Mouse (Mus musculus) forebrain, embryonic 14.5 days (tissue): ENCODE data around the gene Fgfr2. TPM values are rescaled to one million over a fixed set of nuclear protein-coding genes. Genes with fewer than 3 reads are reported as not detected.
A peak's percentile ranks its signal among the peaks of the same experiment; 100 is the strongest.
"Not testable (repeated sequence)": the region's sequence is repeated elsewhere in the genome, so short reads cannot be mapped to it uniquely, and the experiment has no call there.

Experiments
- ATAC-seq: fragments of 200-750 bp; cut with Nextera tagmentation; 2 replicates; pipeline ENCODE4 v1.8.0; 2017; ENCODE audit warnings: mild to moderate bottlenecking, moderate library complexity
- DNase-seq: peaks from one replicate; pipeline ENCODE4 v3.0.0-alpha.2; 2015; ENCODE audit warnings: low spot score
- H3K27ac ChIP-seq: fragments of 300-500 bp; sonication (generic); 2 replicates; pipeline ENCODE4 v1.5.1; 2014; ENCODE audit warnings: low read depth, mild to moderate bottlenecking, control low read depth, low read length, moderate library complexity
- H3K27me3 ChIP-seq: fragments of 300-500 bp; sonication (generic); replicated peaks from 2 replicates; pipeline ENCODE4 v1.6.1; 2014; ENCODE audit warnings: low read length, control low read depth, mixed read lengths; ENCODE audit not compliant: control insufficient read depth, insufficient read depth
- H3K36me3 ChIP-seq: fragments of 300-500 bp; sonication (generic); 2 replicates; pipeline ENCODE4 v1.6.1; 2014; ENCODE audit warnings: low read length, control low read depth; ENCODE audit not compliant: control insufficient read depth, insufficient read depth
- H3K4me1 ChIP-seq: fragments of 300-500 bp; sonication (generic); 2 replicates; pipeline ENCODE4 v1.6.1; 2014; ENCODE audit warnings: antibody characterized with exemption, low read length, control low read depth; ENCODE audit not compliant: control insufficient read depth, insufficient read depth
- H3K4me2 ChIP-seq: fragments of 300-500 bp; sonication (generic); 2 replicates; pipeline ENCODE4 v1.6.1; 2014; ENCODE audit warnings: mild to moderate bottlenecking, control low read depth, low read length
- H3K4me3 ChIP-seq: fragments of 300-500 bp; sonication (generic); 2 replicates; pipeline ENCODE4 v1.5.1; 2014; ENCODE audit warnings: low read depth, low read length, control low read depth
- H3K9ac ChIP-seq: fragments of 300-500 bp; sonication (generic); 2 replicates; pipeline ENCODE4 v1.6.1; 2014; ENCODE audit warnings: mild to moderate bottlenecking, low read length, control low read depth, moderate library complexity
- H3K9me3 ChIP-seq: fragments of 300-500 bp; sonication (generic); replicated peaks from 2 replicates; pipeline ENCODE4 v1.6.1; 2016; ENCODE audit warnings: low read length, control low read depth, mixed read lengths; ENCODE audit not compliant: control insufficient read depth
- WGBS: fragments of 180-500 bp; shearing (Covaris S2); extraction: QIAGEN DNeasy Blood & Tissue Kit; methylation state at CpG from one replicate; pipeline ENCODE4 v1.1.7; 2014; 5-methylcytosine and 5-hydroxymethylcytosine counted together
- polyA plus RNA-seq: library from polyadenylated mRNA; unstranded; fragments of >200 nt; fragmentation: Nextera tagmentation; extraction: Ambion mirVana; gene quantifications from 2 replicates; pipeline ENCODE4 v1.2.1, GENCODE M21; 2014

Fgfr2 gene
- polyA plus RNA-seq, 1 experiment from 2014 or later: 35.9 TPM

- H3K4me2 ChIP-seq: no peak overlapping the region
- H3K9ac ChIP-seq: no peak overlapping the region
- no peaks in the 10 kb centered on the region for H3K4me1 ChIP-seq
- peaks cover 3% of the 10 kb centered on the region; the same call in 1 of the 2 replicates for H3K36me3 ChIP-seq
- H3K27me3 ChIP-seq: no peaks in the 10 kb centered on the region
- no peak overlapping the region for H3K4me3 ChIP-seq
- no peak overlapping the region for H3K27ac ChIP-seq
- no peak for ATAC-seq
- H3K9me3 ChIP-seq: no peaks in the 10 kb centered on the region
- DNase-seq: no peak
Observed at GRCm38 (mm10) chr7:130492026-130492425, 2631.1 kb downstream of the Fgfr2 start.

GRCm38 (mm10) chr7:130479003-130479402, 2644.1 kb downstream of the Fgfr2 start:
- H3K4me1 ChIP-seq, H3K4me3 ChIP-seq, ATAC-seq, H3K4me2 ChIP-seq, H3K9me3 ChIP-seq, DNase-seq, H3K36me3 ChIP-seq, H3K9ac ChIP-seq, H3K27me3 ChIP-seq, H3K27ac ChIP-seq: not testable (repeated sequence)
- 89% methylated on average over 3 of the region's 3 CpGs for WGBS

GRCm38 (mm10) chr7:130475970-130476369, 2647.2 kb downstream of the Fgfr2 start:
- Histone ChIP-seq H3K9me3 (no peaks in the 10 kb centered on the region), H3K4me2 (no peak overlapping the region), H3K27me3 (no peaks in the 10 kb centered on the region), H3K4me3 (no peak overlapping the region), H3K27ac (no peak overlapping the region), H3K9ac (no peak overlapping the region), H3K4me1 (peaks cover 13% of the 10 kb centered on the region), H3K36me3 (peaks cover 7% of the 10 kb centered on the region; the same call in 1 of the 2 replicates)
- ATAC-seq (peak; percentile 69; the same call in 1 of the 2 replicates), DNase-seq (peak; percentile 85)
- WGBS: 38% methylated on average over 2 of the region's 2 CpGs

GRCm38 (mm10) chr7:130473881-130474280, 2649.3 kb downstream of the Fgfr2 start:
- ATAC-seq (no peak), DNase-seq (no peak)
- peaks cover 23% of the 10 kb centered on the region for H3K4me1 ChIP-seq
- WGBS: 63% methylated on average over 3 of the region's 3 CpGs
- 0 out of 2 replicates have a peak, but pooled peaks cover 4% of the 10 kb centered on the region for H3K36me3 ChIP-seq
- no peak overlapping the region for H3K27ac ChIP-seq
- H3K9me3 ChIP-seq: no peaks in the 10 kb centered on the region
- H3K9ac ChIP-seq: no peak overlapping the region
- H3K27me3 ChIP-seq: no peaks in the 10 kb centered on the region
- H3K4me3 ChIP-seq: no peak overlapping the region
- no peak overlapping the region for H3K4me2 ChIP-seq

DNA sequence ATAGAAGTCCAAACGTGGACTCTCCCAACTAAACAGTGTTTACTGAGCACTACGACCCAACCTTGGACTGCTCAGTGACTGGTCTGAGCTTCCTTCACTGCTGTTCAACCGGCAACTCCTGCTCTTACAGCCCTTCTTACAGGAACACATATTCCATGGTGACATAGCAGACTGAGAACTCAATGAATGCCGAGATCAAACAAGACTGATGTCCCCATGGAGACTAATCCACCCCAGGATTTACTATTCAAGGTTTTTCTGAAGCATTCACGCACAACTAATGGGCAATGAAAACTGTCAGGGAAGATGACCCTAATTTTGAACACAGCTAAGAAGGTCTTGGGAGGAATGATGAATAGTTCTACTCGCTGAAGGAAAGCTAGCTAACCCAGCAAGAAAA, 2650.5 kb downstream of the Fgfr2 start:
- Histone ChIP-seq H3K9ac (no peak overlapping the region), H3K27ac (no peak overlapping the region), H3K4me1 (peaks cover 23% of the 10 kb centered on the region), H3K27me3 (no peaks in the 10 kb centered on the region), H3K4me3 (no peak overlapping the region), H3K36me3 (0 out of 2 replicates have a peak, but pooled peaks cover 4% of the 10 kb centered on the region), H3K9me3 (no peaks in the 10 kb centered on the region), H3K4me2 (no peak overlapping the region)
- ATAC-seq (peak; percentile 63), DNase-seq (peak; percentile 62)
- WGBS: 8% methylated on average over 6 of the region's 6 CpGs

- Histone ChIP-seq H3K36me3 (0 out of 2 replicates have a peak, but pooled peaks cover 4% of the 10 kb centered on the region), H3K9me3 (no peaks in the 10 kb centered on the region), H3K9ac (no peak overlapping the region), H3K4me2 (no peak overlapping the region), H3K27me3 (no peaks in the 10 kb centered on the region), H3K4me1 (peaks cover 23% of the 10 kb centered on the region), H3K27ac (peak overlapping the region; percentile 17; the same call in 1 of the 2 replicates), H3K4me3 (no peak overlapping the region)
- ATAC-seq: no peak
- WGBS: 8% methylated on average over 6 of the region's 6 CpGs
- DNase-seq: peak; percentile 37
Observed at GRCm38 (mm10) chr7:130471045-130471444, 2652.1 kb downstream of the Fgfr2 start.

DNA sequence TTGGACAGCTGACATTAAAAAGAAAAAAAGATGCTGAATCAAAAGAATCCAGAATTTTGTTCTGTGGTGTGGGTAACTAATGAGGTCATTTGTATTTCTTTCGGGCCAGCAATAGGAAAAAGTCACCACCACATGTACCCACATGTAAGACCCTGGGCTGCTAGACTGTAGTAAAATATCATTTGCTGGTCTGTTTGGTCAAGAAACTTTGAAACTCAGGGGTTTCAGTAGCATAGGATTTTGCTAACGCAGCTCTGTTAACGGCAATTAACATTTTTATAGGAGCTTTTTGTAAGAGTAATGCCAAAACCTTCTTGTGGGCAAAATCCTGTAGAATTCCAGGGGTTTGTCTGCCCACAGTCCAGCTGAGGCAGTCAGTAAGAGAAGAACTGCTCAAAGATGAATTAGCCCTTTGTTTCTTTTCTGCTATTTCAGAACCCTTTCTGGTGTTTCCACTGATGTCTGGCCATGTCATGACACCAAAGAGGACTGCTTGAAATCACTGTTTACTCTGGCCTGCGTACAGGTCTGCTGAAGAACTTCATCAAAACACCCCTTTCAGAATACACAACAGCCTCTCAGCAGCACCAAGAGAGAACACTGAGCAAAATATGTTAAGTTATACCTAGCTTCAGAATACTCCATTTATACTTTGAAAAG, 2667.4 kb downstream of the Fgfr2 start:
- no peaks in the 10 kb centered on the region for H3K4me1 ChIP-seq
- H3K27ac ChIP-seq: no peak overlapping the region
- 56% methylated on average over 4 of the region's 4 CpGs for WGBS
- no peak overlapping the region for H3K4me2 ChIP-seq
- H3K27me3 ChIP-seq: no peaks in the 10 kb centered on the region
- peaks cover 16% of the 10 kb centered on the region; the same call in 1 of the 2 replicates for H3K36me3 ChIP-seq
- DNase-seq (no peak), ATAC-seq (no peak)
- H3K9me3 ChIP-seq: no peaks in the 10 kb centered on the region
- H3K4me3 ChIP-seq: no peak overlapping the region
- H3K9ac ChIP-seq: no peak overlapping the region

DNA sequence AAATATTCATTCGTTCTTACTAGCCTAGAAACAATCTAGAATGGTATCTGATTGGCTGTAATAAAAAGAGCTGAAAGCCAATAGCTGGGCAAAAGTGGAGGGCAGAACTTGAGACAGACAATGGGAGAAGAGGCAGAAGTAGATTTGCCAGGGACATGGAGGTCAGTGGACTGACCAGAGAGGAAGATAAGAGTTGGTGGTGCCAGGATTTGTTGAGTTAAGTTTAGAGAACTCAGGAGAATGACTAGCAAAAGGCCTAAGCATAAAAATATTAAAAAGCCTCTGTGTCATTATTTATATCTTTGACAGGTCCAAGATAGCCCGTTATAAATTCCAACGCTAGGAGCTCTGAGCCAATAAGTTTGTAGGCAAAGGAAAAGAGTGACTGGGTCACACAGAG, 2668.9 kb downstream of the Fgfr2 start:
- H3K9me3 ChIP-seq: no peaks in the 10 kb centered on the region
- H3K9ac ChIP-seq: no peak overlapping the region
- ATAC-seq (no peak), DNase-seq (no peak)
- H3K27me3 ChIP-seq: no peaks in the 10 kb centered on the region
- WGBS: 95% methylated on average over 3 of the region's 3 CpGs
- no peak overlapping the region for H3K4me3 ChIP-seq
- H3K4me2 ChIP-seq: no peak overlapping the region
- H3K36me3 ChIP-seq: peaks cover 13% of the 10 kb centered on the region; the same call in 1 of the 2 replicates
- no peaks in the 10 kb centered on the region for H3K4me1 ChIP-seq
- H3K27ac ChIP-seq: no peak overlapping the region

GRCm38 (mm10) chr7:130435776-130436175, 2687.4 kb downstream of the Fgfr2 start:
- no peaks in the 10 kb centered on the region for H3K36me3 ChIP-seq
- no peak overlapping the region for H3K4me2 ChIP-seq
- no peak for ATAC-seq
- no peak overlapping the region for H3K27ac ChIP-seq
- 95% methylated on average over 5 of the region's 5 CpGs for WGBS
- no peaks in the 10 kb centered on the region for H3K27me3 ChIP-seq
- no peak for DNase-seq
- no peaks in the 10 kb centered on the region for H3K4me1 ChIP-seq
- no peak overlapping the region for H3K4me3 ChIP-seq
- H3K9me3 ChIP-seq: no peaks in the 10 kb centered on the region
- H3K9ac ChIP-seq: no peak overlapping the region
